Mouse (Mus musculus): ENCODE measurements around the gene Ppm1g.
A peak's percentile ranks its signal among the peaks of the same experiment; 100 is the strongest.

- peak; percentile 81 for TF ChIP-seq POLR2AphosphoS2 (IDR thresholded peaks at IDR 0.05; ENCODE audit: insufficient read length, low read depth)
- peak; percentile 49 for TF ChIP-seq POLR2A (IDR thresholded peaks at IDR 0.05; ENCODE audit: insufficient read length, low read depth)
Measured at GRCm38 (mm10) chr5:31199321-31199892, 21.1 kb downstream of the Ppm1g start.

Measured in myocyte (in vitro differentiated cells).